Mouse (Mus musculus) c-Kit-positive CD71-positive TER-119-negative erythroid progenitor cells, embryonic 14.5 days (primary cell): ENCODE measurements around the gene Hdac7.
A peak's percentile ranks its signal among the peaks of the same experiment; 100 is the strongest.

Source experiments
- DNase-seq: peaks from one replicate; pipeline ENCODE4 v3.0.0-alpha.2; 2013; ENCODE audit warnings: low read depth

The Hdac7 gene

GRCm38 (mm10) chr15:97766594-97767279 is 77.6 kb downstream of the Hdac7 start:
- no peak for DNase-seq

DNA sequence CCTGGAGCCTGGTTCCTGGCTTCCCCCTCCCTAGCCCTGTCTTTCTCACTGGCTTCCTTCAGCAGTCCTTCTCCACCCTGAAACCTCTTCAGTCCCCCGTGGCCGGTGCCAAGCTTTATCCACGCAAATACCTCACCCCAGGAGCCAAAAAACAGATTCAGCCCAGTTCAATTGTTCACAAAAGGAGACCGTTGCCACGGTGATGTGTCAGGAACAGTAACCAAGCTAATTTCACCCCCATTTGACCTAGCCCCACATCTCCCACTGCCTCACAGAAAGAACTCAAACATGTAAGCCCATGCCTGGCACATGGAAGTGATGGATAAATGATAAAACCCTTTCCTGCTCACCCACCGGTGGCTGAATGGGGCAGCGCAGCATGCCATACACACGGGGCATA is 78.1 kb downstream of the Hdac7 start:
- no peak for DNase-seq

- DNase-seq, result no peak
Measured at GRCm38 (mm10) chr15:97765090-97765794, 79.1 kb downstream of the Hdac7 start.

GRCm38 (mm10) chr15:97764532-97764931 is 79.8 kb downstream of the Hdac7 start:
- no peak for DNase-seq

DNA sequence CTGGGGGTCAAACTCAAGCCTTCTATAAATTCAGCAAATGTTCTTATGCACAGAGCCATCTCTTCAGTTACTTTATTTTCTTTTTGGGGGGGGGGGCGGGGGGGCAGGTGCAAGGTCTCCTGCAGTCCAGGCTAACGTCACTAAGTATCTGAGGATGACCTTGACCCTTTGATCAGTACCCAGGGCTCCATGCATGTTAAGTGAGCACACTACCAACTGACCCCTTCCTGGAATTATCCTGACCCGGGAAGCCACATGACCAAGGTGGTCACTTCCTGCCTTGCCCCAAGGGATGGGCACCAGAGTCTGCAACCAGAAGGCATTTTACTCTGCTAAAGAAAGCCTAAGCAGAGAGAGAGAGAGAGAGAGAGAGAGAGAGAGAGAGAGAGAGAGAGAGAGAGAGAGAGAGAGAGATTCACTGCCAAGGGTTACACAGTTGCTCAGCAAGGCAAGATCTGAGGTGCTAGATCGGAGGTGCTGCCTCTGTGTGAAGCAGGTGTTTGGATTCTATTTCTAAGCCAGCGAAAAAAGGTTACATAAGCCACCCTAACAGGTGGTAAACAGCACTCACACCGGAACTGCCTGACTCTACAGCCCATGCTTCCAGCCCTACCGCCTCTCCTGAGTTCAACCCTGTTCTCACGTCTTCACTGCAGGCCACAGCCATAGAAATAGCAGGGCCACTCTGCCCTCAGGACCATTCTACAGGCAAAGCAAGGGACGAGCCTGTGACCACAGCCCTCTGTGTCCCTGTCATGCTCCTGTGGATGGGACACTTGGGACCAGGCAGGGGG is 80.8 kb downstream of the Hdac7 start:
- no peak for DNase-seq

DNA sequence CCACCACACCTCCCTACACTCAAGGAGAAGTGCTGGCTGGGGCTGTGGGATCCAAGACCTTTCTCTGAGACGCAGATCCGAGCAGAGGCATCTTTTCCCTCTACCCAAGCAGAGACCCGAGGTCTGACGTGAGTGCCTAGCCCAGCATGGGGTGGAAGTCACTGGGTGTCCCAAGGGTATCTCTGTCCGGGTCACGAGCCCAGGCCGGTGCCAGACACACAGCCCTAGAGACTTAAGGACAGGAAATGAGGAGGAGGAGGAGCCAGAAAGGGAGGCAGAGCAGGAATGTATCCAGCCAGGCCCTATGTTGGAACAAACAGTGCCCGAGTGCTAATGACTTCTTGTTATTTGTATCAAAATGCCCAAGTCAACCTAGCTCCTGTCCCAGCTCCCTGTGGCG is 81.6 kb downstream of the Hdac7 start:
- DNase-seq, result no peak

- DNase-seq, result no peak
Measured at GRCm38 (mm10) chr15:97761438-97761837, 82.9 kb downstream of the Hdac7 start.

DNA sequence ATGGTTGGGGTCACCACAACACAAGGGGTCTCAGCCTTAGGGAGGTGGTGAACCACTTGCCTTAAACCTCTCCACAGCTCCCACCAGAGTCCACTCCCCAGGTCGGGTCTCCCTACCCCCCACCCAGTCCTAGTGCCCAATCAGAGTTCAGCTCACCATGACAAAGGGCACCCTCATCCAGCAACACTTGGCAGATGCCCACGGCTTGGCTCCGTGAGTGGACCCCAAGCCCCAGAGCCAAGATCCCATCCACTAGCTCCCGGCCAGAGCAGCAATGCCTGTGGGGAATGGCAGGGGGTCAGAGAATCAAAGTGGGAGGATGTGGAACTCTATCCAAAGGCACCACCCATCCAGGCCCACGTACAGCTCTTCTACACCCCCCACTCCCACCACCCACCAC is 83.3 kb downstream of the Hdac7 start:
- DNase-seq, result no peak

DNA sequence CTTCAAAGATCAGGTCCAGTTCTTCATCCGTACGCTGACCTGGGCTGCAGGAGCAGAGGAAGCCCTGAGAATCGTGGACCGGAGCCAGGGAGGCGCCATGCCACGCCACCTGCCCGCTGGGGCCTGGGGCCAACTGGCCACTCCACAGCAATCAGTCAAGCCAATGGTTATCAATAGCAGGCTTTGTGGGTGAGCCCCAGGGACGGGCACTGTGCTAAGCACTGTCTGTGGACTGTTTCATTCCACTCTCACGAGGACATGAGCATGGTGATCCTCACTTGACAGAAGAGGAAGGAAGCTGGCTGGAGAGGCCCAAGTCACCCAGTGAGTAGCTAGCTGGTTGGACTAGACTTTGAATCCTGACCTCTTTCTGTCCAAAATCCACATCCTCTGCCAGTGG is 84.3 kb downstream of the Hdac7 start:
- DNase-seq, result no peak

DNA sequence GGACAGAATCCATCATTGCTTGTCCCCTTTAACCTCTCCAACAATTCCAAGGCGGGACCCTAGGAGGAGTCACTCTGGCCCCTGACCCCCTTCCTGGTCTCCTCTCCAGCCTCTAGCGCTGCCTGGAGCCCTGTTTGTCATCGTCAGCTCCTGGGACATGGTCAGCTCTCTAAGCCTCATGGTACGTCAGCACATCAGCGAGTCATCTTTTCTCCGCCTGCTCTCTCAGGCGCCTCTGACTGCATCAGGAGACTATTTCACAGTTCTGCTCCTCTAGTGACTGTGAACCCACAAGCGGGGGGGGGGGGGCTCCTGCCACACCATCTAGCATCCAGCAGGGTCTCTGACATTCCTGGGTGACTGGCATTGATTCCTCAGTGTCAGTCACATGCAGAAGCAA is 88.9 kb downstream of the Hdac7 start:
- DNase-seq, result no peak

- no peak for DNase-seq
Measured at GRCm38 (mm10) chr15:97754476-97754875, 89.8 kb downstream of the Hdac7 start.

- DNase-seq, result no peak
Measured at GRCm38 (mm10) chr15:97752491-97752890, 91.8 kb downstream of the Hdac7 start.

DNA sequence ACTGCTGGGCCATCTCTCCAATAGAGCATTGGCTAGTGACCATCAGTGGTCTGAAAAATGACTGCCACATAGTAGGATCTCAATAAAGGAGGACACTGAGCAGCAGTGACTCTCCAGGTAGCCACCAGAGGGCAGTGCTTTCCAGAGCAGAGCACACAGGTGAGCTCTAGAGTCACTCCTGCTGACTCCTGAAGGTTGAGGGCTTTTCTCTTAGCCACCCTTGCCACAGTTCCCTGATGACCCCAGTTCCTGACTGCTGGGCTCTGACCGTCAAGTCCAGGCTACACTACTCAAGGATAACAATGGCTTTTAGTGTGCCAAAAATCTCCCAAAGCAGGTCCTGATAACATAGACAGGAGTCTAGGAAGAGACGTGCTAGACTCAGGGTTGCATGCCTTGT is 92.6 kb downstream of the Hdac7 start:
- DNase-seq, result no peak

DNA sequence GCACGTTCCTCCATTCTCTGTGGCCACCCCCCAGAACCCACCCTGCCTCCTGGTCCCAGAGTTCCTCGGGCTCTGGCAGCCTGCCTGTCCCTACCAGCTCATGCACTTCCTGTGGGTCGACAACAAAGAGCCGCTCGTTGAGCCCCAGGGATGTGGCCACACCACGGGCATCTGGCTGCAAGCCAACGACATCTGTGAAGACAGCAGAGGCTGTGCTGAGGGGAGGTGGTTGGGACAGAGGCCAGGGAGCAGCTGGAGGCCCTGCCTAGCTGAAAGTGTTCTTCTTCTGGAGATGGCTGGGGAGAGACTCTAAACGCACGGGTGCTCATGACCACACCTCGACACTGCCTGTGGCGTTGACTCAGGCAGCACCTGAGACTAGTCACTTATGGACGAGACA is 93.6 kb downstream of the Hdac7 start:
- no peak for DNase-seq

DNA sequence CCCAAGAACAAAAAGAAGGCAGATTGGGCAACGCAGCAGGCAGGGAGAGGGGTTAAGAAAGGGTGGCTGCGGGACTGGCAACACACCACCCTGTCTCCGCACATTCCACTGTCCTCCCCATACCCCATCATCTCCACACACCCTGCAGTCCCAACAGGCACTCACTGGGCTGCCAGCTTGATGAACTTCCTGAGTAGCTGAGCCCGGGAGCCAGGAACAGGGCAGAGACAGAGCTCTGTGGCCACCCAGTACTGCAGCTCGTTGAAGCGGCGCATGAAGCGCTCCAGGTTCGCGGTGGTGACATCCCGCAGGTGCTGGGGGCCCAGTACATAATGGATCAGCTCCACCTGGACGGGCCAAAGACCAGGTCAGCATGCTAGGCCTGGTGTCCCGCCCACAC is 94.5 kb downstream of the Hdac7 start:
- no peak for DNase-seq

- DNase-seq, result no peak
Measured at GRCm38 (mm10) chr15:97749397-97749796, 94.9 kb downstream of the Hdac7 start.

- no peak for DNase-seq
Measured at GRCm38 (mm10) chr15:97748964-97749363, 95.3 kb downstream of the Hdac7 start.

DNA sequence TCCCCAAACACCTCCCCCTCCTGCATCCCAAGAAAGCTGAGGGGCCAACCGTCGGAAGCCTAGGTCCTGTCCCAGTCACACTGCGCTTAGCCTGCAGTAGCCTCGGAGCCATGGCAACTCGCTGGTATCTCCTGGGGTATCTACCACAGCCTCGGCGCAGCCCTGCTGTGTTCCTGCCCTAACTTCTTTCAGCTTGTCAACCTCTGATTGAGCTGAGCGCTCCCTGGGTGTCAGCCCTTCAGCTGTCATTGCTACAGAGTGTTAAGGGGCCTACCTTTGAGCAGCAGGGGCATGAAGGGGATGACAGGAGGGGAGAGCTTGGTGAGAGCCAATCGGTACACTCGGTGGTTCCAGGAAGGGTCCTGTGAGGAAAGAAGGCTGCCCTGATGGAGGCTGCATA is 96.0 kb downstream of the Hdac7 start:
- DNase-seq, result no peak

GRCm38 (mm10) chr15:97747486-97747885 is 96.8 kb downstream of the Hdac7 start:
- no peak for DNase-seq

- DNase-seq, result no peak
Measured at GRCm38 (mm10) chr15:97746748-97747147, 97.6 kb downstream of the Hdac7 start.

DNA sequence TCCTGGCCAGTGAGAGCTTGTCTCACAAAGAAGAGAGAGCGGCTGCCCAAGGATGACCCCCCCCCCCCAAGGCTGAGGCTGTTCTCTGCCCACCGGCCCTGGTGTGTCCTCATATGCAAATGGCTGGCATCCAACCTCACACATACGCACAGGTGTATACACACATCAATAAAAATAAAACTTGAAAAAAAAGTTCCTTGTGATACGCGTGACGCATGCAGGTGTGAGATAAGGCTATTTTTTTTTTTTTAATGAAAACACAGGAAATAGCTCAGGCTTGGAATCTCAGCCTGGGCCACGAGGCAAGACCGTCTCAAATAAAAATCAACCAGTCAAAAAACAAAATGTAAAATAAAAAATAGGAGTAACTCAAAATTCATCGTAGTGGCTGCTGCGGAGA is 98.0 kb downstream of the Hdac7 start:
- no peak for DNase-seq

- DNase-seq, result no peak
Measured at GRCm38 (mm10) chr15:97745331-97745730, 99.0 kb downstream of the Hdac7 start.

DNA sequence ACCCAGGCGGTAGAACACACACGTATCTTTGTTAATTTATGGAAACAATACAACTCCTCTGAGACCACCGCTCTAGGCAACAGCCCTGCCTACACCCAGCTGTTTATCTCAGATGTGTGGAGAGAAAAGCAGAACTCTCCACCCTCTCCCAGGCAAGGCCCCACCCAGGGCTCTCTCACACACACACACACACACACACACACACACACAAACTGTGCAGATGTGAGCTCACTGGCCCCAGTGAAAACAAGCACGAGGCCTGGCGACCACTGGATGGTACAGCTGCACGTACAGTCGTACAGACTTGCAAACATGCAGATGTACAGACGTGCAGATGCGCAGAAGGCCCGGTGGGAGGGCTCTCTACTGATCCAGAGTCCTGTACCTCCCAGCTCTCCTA is 99.4 kb downstream of the Hdac7 start:
- DNase-seq, result peak; percentile 36
